Mouse (Mus musculus): Measurements from ENCODE around the gene Brpf3. TPM values are rescaled to one million over a fixed set of nuclear protein-coding genes. Genes with fewer than 3 reads are reported as not detected.
A peak's percentile ranks its signal among the peaks of the same experiment; 100 is the strongest.

Gene Brpf3
- polyA plus RNA-seq (2014; fragmentation: Nextera tagmentation; extraction: Ambion mirVana) = 9.0 and 9.3 TPM in 2 replicates

DNA sequence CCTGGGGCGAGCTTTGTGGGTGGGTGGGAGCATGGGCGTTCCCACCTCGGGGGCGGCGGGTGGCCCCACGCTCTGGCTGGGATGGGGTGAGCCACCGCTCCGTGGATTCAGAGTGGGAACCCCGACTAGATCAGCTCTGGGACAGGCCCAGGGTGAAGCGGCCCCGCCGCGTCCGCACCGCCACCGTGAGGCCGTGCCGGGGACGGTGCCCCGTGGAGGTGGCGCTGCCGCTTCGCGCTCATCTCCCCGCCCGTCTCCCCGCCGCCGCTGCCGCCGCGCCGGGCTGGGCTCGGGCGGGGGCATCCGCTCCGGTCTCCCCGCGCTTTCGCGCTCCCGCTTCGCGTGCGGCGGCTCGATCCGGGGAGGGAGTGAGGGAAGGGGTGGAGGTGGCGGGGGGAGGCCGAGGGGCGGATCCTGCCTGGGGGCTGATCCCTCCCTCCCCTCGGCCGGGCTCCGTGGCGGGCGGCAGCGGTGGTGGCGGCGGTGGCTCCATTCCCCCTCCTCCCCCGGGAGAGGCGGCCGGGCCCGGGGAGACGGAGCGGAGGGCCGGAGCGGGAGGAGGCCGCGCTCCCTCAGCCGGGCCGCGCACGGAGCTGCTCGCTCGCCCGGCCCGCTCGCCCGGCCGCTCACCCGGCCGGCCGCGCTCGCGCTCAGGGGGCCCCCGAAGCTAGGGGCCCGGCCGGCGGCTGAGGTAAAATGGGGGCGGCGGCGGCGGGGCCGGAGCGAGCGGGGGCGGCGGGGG lies at the start of gene Brpf3:
Gene Brpf3 (plus strand): TSS at position 420 of the 742 bp plus-strand sequence.
- Histone ChIP-seq H3K9me3 (ENCODE audit: control insufficient read depth, low read length) (no peaks in the 10 kb centered on the region), H3K4me2 (ENCODE audit: low read depth) (peak within 1 kb of the TSS; percentile 72), H3K9ac (ENCODE audit: low read length) (peak within 1 kb of the TSS; percentile 99), H3K27me3 (ENCODE audit: control insufficient read depth, insufficient read depth, low read length) (no peaks in the 10 kb centered on the region), H3K4me1 (ENCODE audit: control insufficient read depth, insufficient read depth, low read length) (peaks cover 2% of the 10 kb centered on the region; the same call in 1 of the 2 replicates), H3K36me3 (ENCODE audit: control insufficient read depth, insufficient read depth, low read length) (no peaks in the 10 kb centered on the region; the same call in 1 of the 2 replicates), H3K4me3 (ENCODE audit: low read depth, low read length) (peak within 1 kb of the TSS; percentile 96), H3K27ac (ENCODE audit: low read depth, low read length) (peak within 1 kb of the TSS; percentile 99)
- under 1% methylated on average over 33 of the region's 99 CpGs for WGBS
- peak; percentile 76 for DNase-seq (ENCODE audit: low spot score)
- ATAC-seq (ENCODE audit: insufficient read depth, low FRiP score, low TSS enrichment) = peak; percentile 68

- Histone ChIP-seq H3K9me3 (ENCODE audit: control insufficient read depth, low read length) (no peaks in the 10 kb centered on the region), H3K36me3 (ENCODE audit: control insufficient read depth, insufficient read depth, low read length) (no peaks in the 10 kb centered on the region), H3K4me1 (ENCODE audit: control insufficient read depth, insufficient read depth, low read length) (no peaks in the 10 kb centered on the region), H3K27me3 (ENCODE audit: control insufficient read depth, insufficient read depth, low read length) (no peaks in the 10 kb centered on the region), H3K27ac (ENCODE audit: low read depth, low read length) (no peak overlapping the region), H3K4me2 (ENCODE audit: low read depth) (no peak overlapping the region), H3K4me3 (ENCODE audit: low read depth, low read length) (no peak overlapping the region), H3K9ac (ENCODE audit: low read length) (no peak overlapping the region)
- DNase-seq (ENCODE audit: low spot score) (no peak), ATAC-seq (ENCODE audit: insufficient read depth, low FRiP score, low TSS enrichment) (no peak)
- WGBS = 71% methylated on average over 5 of the region's 5 CpGs
Observed at GRCm38 (mm10) chr17:28756447-28756846, 44.4 kb upstream of the Brpf3 start.

- no peak for ATAC-seq (ENCODE audit: insufficient read depth, low FRiP score, low TSS enrichment)
- no peaks in the 10 kb centered on the region for H3K36me3 ChIP-seq (ENCODE audit: control insufficient read depth, insufficient read depth, low read length)
- 94% methylated on average over 2 of the region's 2 CpGs for WGBS
- H3K9me3 ChIP-seq (ENCODE audit: control insufficient read depth, low read length) = no peaks in the 10 kb centered on the region
- H3K4me1 ChIP-seq (ENCODE audit: control insufficient read depth, insufficient read depth, low read length) = no peaks in the 10 kb centered on the region
- H3K9ac ChIP-seq (ENCODE audit: low read length) = no peak overlapping the region
- no peak overlapping the region for H3K4me3 ChIP-seq (ENCODE audit: low read depth, low read length)
- H3K4me2 ChIP-seq (ENCODE audit: low read depth) = no peak overlapping the region
- no peak overlapping the region for H3K27ac ChIP-seq (ENCODE audit: low read depth, low read length)
- DNase-seq (ENCODE audit: low spot score) = no peak
- H3K27me3 ChIP-seq (ENCODE audit: control insufficient read depth, insufficient read depth, low read length) = no peaks in the 10 kb centered on the region
Observed at GRCm38 (mm10) chr17:28757470-28757869, 43.4 kb upstream of the Brpf3 start.

DNA sequence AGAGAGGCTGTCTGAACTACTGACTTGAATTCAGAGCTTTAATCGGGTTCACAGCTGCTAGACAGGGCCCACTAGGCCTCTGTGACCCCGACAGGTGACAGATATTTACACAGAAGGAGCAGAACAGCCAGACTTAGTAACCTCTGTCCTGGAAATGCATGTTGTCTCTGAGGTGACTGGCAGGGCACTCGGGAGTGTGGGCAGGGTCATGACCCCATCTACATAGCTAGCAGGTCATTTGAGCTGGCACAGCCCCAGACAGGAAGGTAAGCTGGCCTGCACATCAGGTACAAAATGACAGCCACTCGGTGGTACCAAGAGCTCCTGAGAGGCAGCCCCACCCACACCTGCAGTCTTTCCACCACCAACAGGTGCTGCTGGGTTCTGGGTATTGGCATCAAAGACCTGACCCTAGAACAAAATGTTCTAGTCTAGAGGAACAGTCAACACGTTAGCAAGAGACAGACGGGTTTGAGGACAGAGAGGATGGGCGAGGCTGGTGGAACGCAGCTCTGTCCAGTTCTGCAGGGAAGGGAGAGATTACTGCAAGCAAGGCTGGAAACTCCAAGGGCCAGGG lies 40.1 kb upstream of the Brpf3 start:
- no peak for ATAC-seq (ENCODE audit: insufficient read depth, low FRiP score, low TSS enrichment)
- DNase-seq (ENCODE audit: low spot score) = no peak
- no peak overlapping the region for H3K9ac ChIP-seq (ENCODE audit: low read length)
- no peaks in the 10 kb centered on the region for H3K4me1 ChIP-seq (ENCODE audit: control insufficient read depth, insufficient read depth, low read length)
- no peak overlapping the region for H3K27ac ChIP-seq (ENCODE audit: low read depth, low read length)
- no peaks in the 10 kb centered on the region for H3K36me3 ChIP-seq (ENCODE audit: control insufficient read depth, insufficient read depth, low read length)
- no peaks in the 10 kb centered on the region for H3K27me3 ChIP-seq (ENCODE audit: control insufficient read depth, insufficient read depth, low read length)
- H3K9me3 ChIP-seq (ENCODE audit: control insufficient read depth, low read length) = no peaks in the 10 kb centered on the region
- no peak overlapping the region for H3K4me3 ChIP-seq (ENCODE audit: low read depth, low read length)
- H3K4me2 ChIP-seq (ENCODE audit: low read depth) = no peak overlapping the region
- 70% methylated on average over 8 of the region's 8 CpGs for WGBS

DNA sequence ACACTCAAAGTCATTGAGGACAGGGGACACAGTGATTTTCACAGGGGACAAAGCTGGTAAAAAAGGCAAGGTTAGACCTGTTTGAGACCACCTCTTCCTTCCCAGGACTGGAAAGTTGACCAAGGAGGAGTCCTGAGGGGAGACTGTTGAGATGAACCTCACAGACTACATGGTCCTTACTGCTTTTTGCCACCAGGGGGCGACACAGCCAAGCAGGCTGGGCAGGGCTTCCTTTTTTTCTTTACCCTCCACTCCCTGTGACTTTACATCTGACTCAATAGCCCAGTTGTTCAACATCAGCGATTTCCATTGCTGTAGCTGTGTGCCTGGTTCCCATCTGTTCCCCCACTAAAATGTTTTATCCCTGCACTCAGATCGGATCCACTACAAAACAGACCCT lies 39.0 kb upstream of the Brpf3 start:
- Histone ChIP-seq H3K4me3 (ENCODE audit: low read depth, low read length) (no peak overlapping the region), H3K9ac (ENCODE audit: low read length) (no peak overlapping the region)
- 20% methylated on average over 3 of the region's 3 CpGs for WGBS

DNA sequence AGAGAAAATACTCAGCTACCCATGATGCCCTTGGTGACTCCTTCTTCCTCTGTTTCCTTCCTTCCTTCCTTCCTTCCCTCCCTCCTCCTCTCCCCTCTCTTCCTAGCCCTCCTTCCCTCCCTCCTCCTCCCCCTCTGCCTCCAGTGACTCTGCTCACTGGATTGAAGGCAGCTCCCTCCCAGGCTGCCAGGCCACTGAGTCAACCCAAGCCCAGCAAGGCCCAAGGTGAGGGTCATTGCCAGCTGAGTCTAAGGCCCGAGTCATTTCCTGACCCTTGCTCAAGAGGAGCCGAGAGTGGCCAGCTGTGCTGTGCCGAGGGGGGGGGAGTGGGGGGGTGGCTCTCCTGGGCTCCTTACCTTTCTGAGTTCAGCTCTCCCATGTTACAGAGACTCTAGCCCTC lies 34.7 kb upstream of the Brpf3 start:
- H3K4me2 ChIP-seq (ENCODE audit: low read depth) = no peak overlapping the region
- H3K27ac ChIP-seq (ENCODE audit: low read depth, low read length) = no peak overlapping the region
- WGBS = 74% methylated on average over 3 of the region's 3 CpGs
- no peaks in the 10 kb centered on the region for H3K36me3 ChIP-seq (ENCODE audit: control insufficient read depth, insufficient read depth, low read length)
- no peaks in the 10 kb centered on the region for H3K9me3 ChIP-seq (ENCODE audit: control insufficient read depth, low read length)
- H3K4me1 ChIP-seq (ENCODE audit: control insufficient read depth, insufficient read depth, low read length) = peaks cover 9% of the 10 kb centered on the region; the same call in 1 of the 2 replicates
- H3K27me3 ChIP-seq (ENCODE audit: control insufficient read depth, insufficient read depth, low read length) = peaks cover 30% of the 10 kb centered on the region
- H3K4me3 ChIP-seq (ENCODE audit: low read depth, low read length) = no peak overlapping the region
- DNase-seq (ENCODE audit: low spot score) (no peak), ATAC-seq (ENCODE audit: insufficient read depth, low FRiP score, low TSS enrichment) (no peak)
- H3K9ac ChIP-seq (ENCODE audit: low read length) = no peak overlapping the region

More for the DNA sequence above, 39.0 kb upstream of the Brpf3 start:
- no peak overlapping the region for H3K4me2 ChIP-seq (ENCODE audit: low read depth)
- H3K27ac ChIP-seq (ENCODE audit: low read depth, low read length) = no peak overlapping the region
- ATAC-seq (ENCODE audit: insufficient read depth, low FRiP score, low TSS enrichment) = no peak
- H3K4me1 ChIP-seq (ENCODE audit: control insufficient read depth, insufficient read depth, low read length) = no peaks in the 10 kb centered on the region
- H3K36me3 ChIP-seq (ENCODE audit: control insufficient read depth, insufficient read depth, low read length) = no peaks in the 10 kb centered on the region
- H3K9me3 ChIP-seq (ENCODE audit: control insufficient read depth, low read length) = no peaks in the 10 kb centered on the region
- peak; percentile 69 for DNase-seq (ENCODE audit: low spot score)
- H3K27me3 ChIP-seq (ENCODE audit: control insufficient read depth, insufficient read depth, low read length) = no peaks in the 10 kb centered on the region

DNA sequence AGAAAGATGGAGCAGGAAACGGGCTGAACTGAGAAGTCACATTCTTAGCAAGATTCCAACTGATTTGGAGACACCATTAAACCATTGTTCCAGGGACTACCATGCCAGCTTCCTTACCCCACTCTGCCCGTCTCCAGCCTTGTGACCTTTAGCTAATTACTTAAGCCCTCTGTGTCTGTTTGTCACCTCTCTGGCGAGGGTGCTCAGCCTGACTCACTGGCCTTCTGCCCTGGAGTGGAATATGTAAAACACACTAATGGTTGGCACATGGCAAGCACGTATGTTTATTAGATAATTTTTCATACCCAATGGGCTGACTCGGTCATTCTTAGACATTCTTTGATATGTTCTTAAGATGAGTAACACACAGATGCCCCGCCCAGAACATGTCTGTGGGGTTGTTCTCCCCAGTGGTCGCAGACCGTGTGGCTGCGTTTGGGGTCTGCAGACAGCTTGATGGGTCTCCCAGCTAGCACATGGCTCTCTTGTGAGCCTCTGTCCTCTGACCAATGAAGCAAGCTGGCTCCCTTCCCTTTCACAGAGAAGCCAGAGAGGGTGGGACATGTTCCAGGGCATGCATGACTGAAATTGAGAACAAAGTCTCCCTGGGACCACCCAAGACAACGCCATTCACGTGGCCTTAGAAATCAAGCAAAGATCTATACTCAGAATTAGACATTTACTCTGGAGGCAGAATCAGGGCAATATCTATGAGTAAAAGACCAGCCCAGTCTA lies 33.9 kb upstream of the Brpf3 start:
- Histone ChIP-seq H3K9ac (ENCODE audit: low read length) (no peak overlapping the region), H3K36me3 (ENCODE audit: control insufficient read depth, insufficient read depth, low read length) (no peaks in the 10 kb centered on the region), H3K27me3 (ENCODE audit: control insufficient read depth, insufficient read depth, low read length) (peaks cover 33% of the 10 kb centered on the region), H3K9me3 (ENCODE audit: control insufficient read depth, low read length) (no peaks in the 10 kb centered on the region), H3K4me3 (ENCODE audit: low read depth, low read length) (no peak overlapping the region), H3K4me2 (ENCODE audit: low read depth) (no peak overlapping the region), H3K27ac (ENCODE audit: low read depth, low read length) (no peak overlapping the region), H3K4me1 (ENCODE audit: control insufficient read depth, insufficient read depth, low read length) (peaks cover 9% of the 10 kb centered on the region; the same call in 1 of the 2 replicates)
- DNase-seq (ENCODE audit: low spot score) = no peak
- no peak for ATAC-seq (ENCODE audit: insufficient read depth, low FRiP score, low TSS enrichment)
- WGBS = 80% methylated on average over 11 of the region's 11 CpGs

DNA sequence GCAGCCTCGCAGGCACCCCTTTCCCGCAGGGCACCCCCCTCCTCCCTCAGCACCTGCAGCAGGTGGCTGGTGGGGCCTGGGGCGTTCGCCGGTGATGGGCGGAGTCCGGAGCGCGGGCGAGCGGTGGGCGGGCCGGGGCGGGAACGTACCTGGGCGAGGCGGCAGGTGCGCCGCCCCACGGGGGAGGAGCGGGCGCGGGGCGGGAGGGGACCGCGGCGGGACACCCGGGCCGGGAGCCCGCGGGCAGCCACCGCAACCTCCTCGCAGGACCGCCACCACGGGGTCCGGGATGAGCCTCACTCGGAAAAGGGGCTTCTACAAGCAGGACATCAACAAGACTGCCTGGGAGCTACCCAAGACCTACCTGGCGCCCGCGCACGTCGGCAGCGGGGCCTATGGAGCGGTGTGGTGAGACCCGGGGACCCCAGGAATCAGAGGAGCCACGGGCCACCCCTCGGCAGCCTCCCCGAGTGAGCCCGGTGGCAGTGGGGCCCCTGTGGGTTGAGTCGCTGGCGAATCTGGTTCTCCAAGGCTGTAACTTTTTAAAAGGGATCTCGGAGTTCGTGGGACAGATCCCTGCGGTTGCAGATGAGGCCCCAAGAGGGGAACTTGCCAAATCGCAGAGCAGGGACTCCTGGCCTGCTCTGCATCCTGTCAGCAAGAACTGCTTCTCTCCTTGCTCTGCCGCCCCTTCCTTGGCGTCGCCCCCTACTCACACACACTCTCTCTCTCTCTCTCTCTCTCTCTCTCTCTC lies 31.6 kb upstream of the Brpf3 start, which contains the start of gene Mapk13:
Gene Mapk13 (plus strand): TSS at position 177 of the 754 bp plus-strand sequence.
- ATAC-seq (ENCODE audit: insufficient read depth, low FRiP score, low TSS enrichment) = no peak
- Histone ChIP-seq H3K4me2 (ENCODE audit: low read depth) (peak within 1 kb of the TSS; percentile 51), H3K27me3 (ENCODE audit: control insufficient read depth, insufficient read depth, low read length) (peaks cover 33% of the 10 kb centered on the region), H3K4me3 (ENCODE audit: low read depth, low read length) (peak within 1 kb of the TSS; percentile 25), H3K9ac (ENCODE audit: low read length) (peak within 1 kb of the TSS; percentile 26; the same call in 1 of the 2 replicates), H3K9me3 (ENCODE audit: control insufficient read depth, low read length) (no peaks in the 10 kb centered on the region), H3K36me3 (ENCODE audit: control insufficient read depth, insufficient read depth, low read length) (no peaks in the 10 kb centered on the region), H3K4me1 (ENCODE audit: control insufficient read depth, insufficient read depth, low read length) (peaks cover 9% of the 10 kb centered on the region; the same call in 1 of the 2 replicates), H3K27ac (ENCODE audit: low read depth, low read length) (no peak within 1 kb of the TSS)
- WGBS = 2% methylated on average over 51 of the region's 58 CpGs
- DNase-seq (ENCODE audit: low spot score) = peak; percentile 31
